Mouse (Mus musculus) megakaryocyte, adult 5-6 weeks (primary cell): ENCODE results near the gene Saal1. TPM values are rescaled to one million over a fixed set of nuclear protein-coding genes. Genes with fewer than 3 reads are reported as not detected.
A peak's percentile ranks its signal among the peaks of the same experiment; 100 is the strongest.
"Not testable (repeated sequence)": the region's sequence is repeated elsewhere in the genome, so short reads cannot be mapped to it uniquely, and the experiment has no call there.

ENCODE experiments used
- ATAC-seq: 2 replicates; pipeline ENCODE4 v1.8.0; 2016; ENCODE audit warnings: mild to moderate bottlenecking, inconsistent platforms; ENCODE audit not compliant: poor library complexity, severe bottlenecking
- total RNA-seq, 2 experiments: library from RNA; stranded (forward) in 1 of 2; stranded (reverse) in 1 of 2; fragments of 153-499, 151-499 nt in 1 of 2; fragments of 221-1000, 200-1000 nt in 1 of 2; gene quantifications; 2 replicates each; pipeline versions ENCODE4 v1.2.3 to v1.2.4; 2015 to 2017

Saal1 gene
- total RNA-seq (2015) = 12.1 and 12.3 TPM in 2 replicates
- 9.9 and 12.5 TPM in 2 replicates for total RNA-seq (2017)

- peak; percentile 95 for ATAC-seq
Observed at GRCm38 (mm10) chr7:46710390-46710844, at the start of gene Saal1. TSS of gene Saal1 (minus strand) at chr7:46710680.

DNA sequence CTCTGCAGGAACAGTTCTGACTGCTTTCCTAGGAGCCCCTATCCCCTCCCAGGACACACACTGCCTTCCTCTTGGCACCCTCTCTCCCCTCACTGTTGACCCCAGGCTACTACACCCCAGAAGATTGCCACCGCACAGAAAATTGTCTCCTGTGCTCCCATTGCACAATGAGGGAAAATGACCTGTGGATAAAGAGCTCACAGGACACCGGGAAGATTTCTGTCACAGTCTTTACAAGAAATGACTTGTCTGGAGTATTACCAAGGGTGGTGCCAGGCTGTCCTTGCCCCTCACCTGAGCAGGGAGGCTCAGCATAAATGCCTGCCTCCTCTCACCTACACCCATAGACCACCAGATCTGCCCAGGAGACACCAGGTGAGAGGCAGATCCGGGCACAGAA, 41.0 kb upstream of the Saal1 start, which contains the start of gene Saa2:
Gene Saa2, plus strand, starts transcription at position 301 of the 400 bp plus-strand sequence.
- no peak for ATAC-seq

- ATAC-seq = no peak
Observed at GRCm38 (mm10) chr7:46748459-46748858, 38.0 kb upstream of the Saal1 start.

- no peak for ATAC-seq
Observed at GRCm38 (mm10) chr7:46746381-46746780, 35.9 kb upstream of the Saal1 start.

- ATAC-seq = 0 out of 2 replicates have a peak, but pooled peaks have one; percentile 21
Observed at GRCm38 (mm10) chr7:46745816-46746215, 35.3 kb upstream of the Saal1 start.

- ATAC-seq = not testable (repeated sequence)
Observed at GRCm38 (mm10) chr7:46742880-46743279, 32.4 kb upstream of the Saal1 start, which contains the start of gene Saa1. TSS of gene Saa1 (minus strand) at chr7:46742980.

GRCm38 (mm10) chr7:46740041-46740440, 29.6 kb upstream of the Saal1 start:
- ATAC-seq = not testable (repeated sequence)

DNA sequence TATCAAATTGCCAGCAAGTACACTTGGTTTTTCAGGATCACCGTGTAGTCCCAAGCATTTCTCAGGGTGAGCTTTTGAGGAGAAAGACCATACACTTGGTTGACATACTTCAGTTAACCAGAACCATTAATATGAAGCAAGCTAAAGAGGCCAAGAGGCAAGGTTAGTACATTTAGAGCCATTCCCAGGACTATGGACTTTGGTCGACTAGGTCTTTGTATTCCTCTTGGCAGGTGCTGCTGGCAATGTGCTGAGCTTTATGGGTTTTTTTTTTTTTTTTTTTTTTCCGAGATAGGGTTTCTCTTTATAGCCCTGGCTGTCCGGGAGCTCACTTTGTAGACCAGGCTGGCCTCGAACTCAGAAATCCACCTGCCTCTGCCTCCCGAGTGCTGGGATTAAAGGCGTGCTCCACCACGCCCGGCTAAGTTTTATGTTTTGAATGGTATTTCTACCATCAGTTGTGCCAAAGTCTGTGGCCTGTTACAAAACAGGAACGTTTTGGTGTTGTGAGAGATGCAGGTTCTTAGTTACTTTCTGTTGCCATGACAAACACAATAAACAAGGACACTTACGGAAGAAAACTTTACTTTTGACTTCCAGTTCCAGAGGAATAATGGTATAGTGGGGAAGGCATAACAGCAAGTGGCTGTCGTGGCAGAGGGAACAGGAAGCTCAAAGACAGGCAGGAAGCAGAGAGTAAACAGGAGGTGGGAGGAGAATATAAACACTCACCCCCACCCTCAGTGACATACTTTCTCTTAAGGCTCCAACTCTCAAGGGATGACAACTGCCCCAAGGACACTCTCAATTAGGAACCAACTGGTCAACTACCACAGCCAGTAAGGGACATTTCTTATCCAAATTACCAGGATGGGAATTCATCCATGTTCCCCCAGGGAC, 28.3 kb upstream of the Saal1 start:
- ATAC-seq = no peak

- peak; percentile 54; the same call in 1 of the 2 replicates for ATAC-seq
Observed at GRCm38 (mm10) chr7:46734983-46735382, 24.5 kb upstream of the Saal1 start.

DNA sequence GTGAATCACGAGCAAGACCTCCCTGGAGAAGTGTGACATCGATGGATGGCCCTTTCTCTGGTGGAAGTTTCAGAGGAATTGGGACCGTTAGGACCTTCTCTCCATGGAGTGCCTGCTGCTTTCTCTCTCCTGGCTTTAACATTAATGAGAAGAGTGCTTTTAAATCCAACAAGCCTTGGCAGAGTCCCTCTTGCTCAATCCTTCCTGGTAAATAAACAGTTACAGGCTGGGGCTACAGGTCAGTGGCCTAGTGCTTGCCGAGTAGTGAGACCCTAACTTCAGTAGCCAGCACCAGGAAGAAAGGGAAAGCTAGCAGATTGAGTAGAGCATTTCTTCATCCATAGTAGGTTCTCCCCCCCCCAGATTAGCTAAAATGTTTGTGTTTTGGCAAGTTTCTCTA, 22.0 kb upstream of the Saal1 start, which contains the start of gene Saa4:
Gene Saa4, minus strand, starts transcription at position 146 of the 400 bp plus-strand sequence.
- ATAC-seq = no peak

DNA sequence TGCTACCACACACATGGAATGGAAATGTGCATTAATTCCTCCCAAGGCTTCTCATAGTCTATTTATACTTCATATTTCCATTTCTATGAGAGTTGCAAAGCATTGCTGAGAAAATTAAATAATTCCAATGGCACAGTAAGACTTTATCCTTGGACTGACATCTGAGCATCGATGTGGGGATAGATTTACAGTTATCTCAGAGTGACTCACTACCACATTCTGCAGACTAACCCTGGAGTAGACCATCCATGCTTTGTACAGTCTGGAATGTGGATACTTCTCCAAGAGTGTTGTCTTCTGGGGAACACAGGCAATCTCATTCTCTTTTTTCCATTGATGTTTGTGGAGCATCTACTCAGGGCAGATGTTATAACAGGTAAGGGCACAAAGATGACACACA, 17.1 kb upstream of the Saal1 start:
- no peak for ATAC-seq

- no peak for ATAC-seq
Observed at GRCm38 (mm10) chr7:46724396-46724795, 13.9 kb upstream of the Saal1 start.

DNA sequence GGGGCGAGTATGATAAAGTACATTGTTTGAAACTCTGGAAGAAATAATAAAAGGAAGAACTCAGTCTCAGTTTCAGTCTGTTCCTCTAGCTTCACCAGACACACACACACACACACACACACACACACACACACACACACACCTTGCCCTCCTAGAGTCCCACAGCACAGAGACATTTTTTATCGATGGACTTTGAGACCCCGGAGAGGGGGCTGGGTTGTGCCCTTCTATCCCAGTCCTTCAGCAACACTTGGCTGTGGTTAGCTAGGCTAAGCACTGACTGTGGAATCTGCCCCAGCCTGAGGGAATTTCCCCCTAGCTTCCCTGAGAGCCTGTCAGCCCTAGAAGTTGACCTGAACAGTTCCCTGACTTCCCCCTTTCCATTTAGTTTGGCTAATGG, 13.4 kb upstream of the Saal1 start:
- ATAC-seq = no peak

GRCm38 (mm10) chr7:46723354-46723753, 12.9 kb upstream of the Saal1 start:
- no peak for ATAC-seq

- ATAC-seq = no peak
Observed at GRCm38 (mm10) chr7:46720460-46720859, 10.0 kb upstream of the Saal1 start.

DNA sequence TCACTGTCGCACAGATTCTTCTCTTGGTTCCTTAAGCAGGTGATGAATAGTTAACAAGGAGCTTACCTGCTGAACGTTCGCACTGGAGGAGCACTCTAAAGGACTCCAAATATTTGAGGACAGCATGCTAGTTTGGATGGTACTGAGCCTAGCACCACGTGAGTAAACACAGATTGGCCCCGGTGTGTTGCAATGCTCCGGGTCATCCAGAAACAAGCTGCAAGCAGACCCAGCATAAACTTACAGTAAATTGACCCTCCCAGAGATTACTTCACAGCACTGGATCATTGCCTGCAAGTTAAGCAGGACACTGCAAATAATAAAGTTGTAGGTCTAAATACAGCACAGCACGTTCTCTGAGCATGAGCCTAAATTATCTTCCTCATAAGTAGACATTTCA, 9.0 kb upstream of the Saal1 start:
- no peak for ATAC-seq

GRCm38 (mm10) chr7:46718591-46719270, 8.3 kb upstream of the Saal1 start:
- no peak for ATAC-seq

DNA sequence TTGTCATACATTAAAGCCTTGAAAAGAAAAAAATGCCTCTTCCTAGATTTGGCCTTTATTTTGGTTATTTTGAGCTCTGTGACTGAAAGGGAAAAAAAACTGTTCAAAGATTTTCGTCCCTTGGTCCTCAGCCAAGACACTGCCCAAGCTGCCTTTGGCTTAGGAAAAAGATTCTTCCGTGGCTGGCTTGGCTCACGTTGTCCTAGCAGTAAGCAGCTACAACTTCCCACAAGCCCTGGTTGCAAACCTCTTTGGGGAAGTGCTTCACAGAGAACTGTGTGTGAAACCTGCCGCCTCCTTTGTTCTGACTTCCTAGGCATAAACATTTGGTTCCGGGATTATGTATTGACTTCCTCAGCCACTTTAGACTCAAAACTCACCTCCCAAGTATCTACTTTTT, 6.4 kb upstream of the Saal1 start:
- peak; percentile 65 for ATAC-seq

DNA sequence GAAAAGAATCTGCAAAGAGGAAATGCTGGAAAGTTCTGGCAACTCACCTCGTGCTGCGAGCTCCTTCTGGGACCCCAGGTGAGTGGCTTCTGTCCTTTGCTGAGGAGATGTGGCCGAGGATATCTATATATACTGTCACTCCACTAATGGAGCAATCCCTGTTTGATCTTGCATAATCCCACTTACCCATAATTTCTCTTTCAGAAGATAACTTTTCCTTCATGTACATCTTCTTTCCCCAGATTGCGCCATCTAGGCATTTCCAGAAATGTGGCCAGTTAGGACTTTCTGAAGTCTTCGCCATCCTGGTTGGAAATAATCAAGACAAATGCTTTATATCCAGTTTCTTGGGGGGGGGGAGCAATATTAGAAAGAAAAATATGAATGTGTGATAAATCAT, 5.1 kb upstream of the Saal1 start, which contains the start of gene Saa3:
Gene Saa3, minus strand, starts transcription at position 101 of the 400 bp plus-strand sequence.
- no peak for ATAC-seq

DNA sequence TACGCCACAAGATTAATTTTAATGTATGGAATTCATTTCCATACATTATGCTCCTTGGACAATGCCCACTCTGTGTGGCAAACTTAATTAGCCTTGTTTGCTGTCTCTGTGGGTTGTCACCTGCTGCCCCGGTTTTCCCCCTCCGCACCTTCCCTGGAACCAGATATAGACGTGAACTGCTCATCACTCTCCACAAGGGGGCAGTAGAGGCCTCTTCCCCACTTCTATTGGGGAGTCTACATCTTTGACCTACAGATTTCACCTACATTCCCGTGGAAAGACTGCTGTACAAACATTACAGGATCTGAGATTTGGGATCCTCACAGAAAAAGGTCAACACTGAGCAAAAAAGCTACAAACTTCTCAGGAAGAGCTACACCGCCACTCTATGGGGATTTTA, 4.0 kb upstream of the Saal1 start:
- peak; percentile 39; the same call in 1 of the 2 replicates for ATAC-seq

DNA sequence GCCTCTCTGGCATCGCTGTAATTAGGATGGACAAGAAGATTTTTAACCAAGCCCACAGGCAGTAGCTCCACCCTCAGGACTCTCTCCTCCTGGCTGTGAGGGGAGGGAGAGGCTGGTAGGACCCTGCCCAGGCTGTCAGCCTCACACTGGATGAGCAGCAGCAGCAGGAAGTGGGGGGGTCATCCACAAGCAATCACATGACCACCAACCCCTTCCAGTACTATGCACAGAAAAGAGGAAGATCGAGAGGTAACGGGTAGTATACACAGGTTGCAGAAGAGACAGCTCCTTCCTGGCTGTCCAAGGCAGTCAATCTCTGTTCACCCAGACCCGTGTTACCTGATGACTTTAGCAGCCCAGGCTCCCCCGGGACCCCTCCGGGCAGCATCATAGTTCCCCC, 1.8 kb upstream of the Saal1 start:
- peak; percentile 43 for ATAC-seq
